Mouse (Mus musculus) adrenal gland, adult 18-20 months (tissue): ENCODE results near the gene Prpf6. TPM values are rescaled to one million over a fixed set of nuclear protein-coding genes. Genes with fewer than 3 reads are reported as not detected.

ENCODE experiments used
- DNase-seq, 2 experiments: peaks; one replicate each; pipeline ENCODE4 v3.0.0; 2021 to 2022; ENCODE audit warnings: low spot score in 2 of 2
- microRNA-seq, 2 experiments: library from miRNA; unstranded; fragments of <30 nt; microRNA quantifications; one replicate each; pipeline ENCODE4 v1.2.0; 2021; ENCODE audit warnings: borderline number of aligned reads in 2 of 2
- total RNA-seq, 2 experiments: library from RNA; stranded (reverse); gene quantifications; 1 replicate in 1 of 2; 2 replicates in 1 of 2; pipeline ENCODE4 v1.2.3; 2021

Prpf6 gene
- total RNA-seq, 2 experiments from 2014 or later: 60.6 to 65.2 TPM

GRCm38 (mm10) chr2:181681978-181682377 is 90.3 kb downstream of the Prpf6 start:
- DNase-seq: no peak

- peak in 1 of 2 experiments; percentile 16 for DNase-seq
Observed at GRCm38 (mm10) chr2:181683381-181683780, 91.7 kb downstream of the Prpf6 start.

- peak in 1 of 2 experiments; percentile 5 for DNase-seq
Observed at GRCm38 (mm10) chr2:181684713-181685112, 93.0 kb downstream of the Prpf6 start.

- peak in 1 of 2 experiments; percentile 7 for DNase-seq
Observed at GRCm38 (mm10) chr2:181685686-181686085, 94.0 kb downstream of the Prpf6 start.

- DNase-seq: peak in 1 of 2 experiments; percentile 10
Observed at GRCm38 (mm10) chr2:181687586-181687985, 95.9 kb downstream of the Prpf6 start.

GRCm38 (mm10) chr2:181689466-181690160 is 97.9 kb downstream of the Prpf6 start:
- peak in 1 of 2 experiments; percentile 7 for DNase-seq

GRCm38 (mm10) chr2:181691083-181691482 is 99.4 kb downstream of the Prpf6 start:
- DNase-seq: peak in 1 of 2 experiments; percentile 12

- DNase-seq: peak in 1 of 2 experiments; percentile 16
Observed at GRCm38 (mm10) chr2:181691571-181691970, 99.9 kb downstream of the Prpf6 start.

GRCm38 (mm10) chr2:181692304-181692703 is 100.6 kb downstream of the Prpf6 start:
- DNase-seq: peak in 1 of 2 experiments; percentile 12

GRCm38 (mm10) chr2:181693339-181694280 is 101.9 kb downstream of the Prpf6 start, which contains the start of gene Rgs19:
Gene Rgs19 (minus strand): TSS chr2:181693977.
- peak; percentile 85 to 87 for DNase-seq

- DNase-seq: no peak
Observed at GRCm38 (mm10) chr2:181694581-181694980, 102.9 kb downstream of the Prpf6 start.

GRCm38 (mm10) chr2:181695776-181696175 is 104.1 kb downstream of the Prpf6 start:
- no peak for DNase-seq

- no peak for DNase-seq
Observed at GRCm38 (mm10) chr2:181696801-181697420, 105.2 kb downstream of the Prpf6 start.

GRCm38 (mm10) chr2:181698241-181698640 is 106.6 kb downstream of the Prpf6 start, which contains the start of gene Lkaaear1:
Gene Lkaaear1 (minus strand): TSS chr2:181698442.
- no peak for DNase-seq

Small RNAs within 50 kb of the gene (microRNA-seq; reads per million reads assigned to microRNA genes)
- 0 reads per million in 2 experiments for gene Mir7006

Other genes with a start within 250 kb of the Prpf6 start
- 10 to 100 TPM; 50.8 to 51.0 TPM for gene Zgpat, start 226.9 kb upstream of the Prpf6 start, total RNA-seq
- 10 to 100 TPM; 48.9 to 51.8 TPM for gene Arfrp1, start 226.5 kb upstream of the Prpf6 start, total RNA-seq
- gene Lime1, start 211.8 kb upstream of the Prpf6 start, total RNA-seq: 10 to 100 TPM; 17.1 to 23.0 TPM
- gene Zbtb46, start 132.4 kb upstream of the Prpf6 start, total RNA-seq: 10 to 100 TPM; 12.0 to 16.2 TPM
- gene Abhd16b, start 98.7 kb upstream of the Prpf6 start, total RNA-seq: not detected
- gene Tpd52l2, start 94.7 kb upstream of the Prpf6 start, total RNA-seq: 100 to 1,000 TPM in 1 of 2 experiments, 10 to 100 TPM in 1; 96.6 to 100 TPM
- gene Dnajc5, start 71.4 kb upstream of the Prpf6 start, total RNA-seq: 10 to 100 TPM; 97.2 to 97.4 TPM
- gene Uckl1, start 7.0 kb upstream of the Prpf6 start, total RNA-seq: 10 to 100 TPM; 79.1 to 84.8 TPM
- gene Zfp512b, start 935 bp downstream of the Prpf6 start, total RNA-seq: 10 to 100 TPM; 37.4 to 49.0 TPM
- 1 to 10 TPM; 8.3 to 8.7 TPM for gene Samd10, start 7.3 kb downstream of the Prpf6 start, total RNA-seq
- gene Gm29797, start 65.2 kb downstream of the Prpf6 start, total RNA-seq: under 1 TPM in 1 of 2 experiments, not detected in 1; 0.42 TPM
- 10 to 100 TPM; 25.7 to 41.7 TPM for gene Sox18, start 79.8 kb downstream of the Prpf6 start, total RNA-seq
- 1 to 10 TPM; 8.7 to 8.9 TPM for gene Tcea2, start 88.4 kb downstream of the Prpf6 start, total RNA-seq
- gene Rgs19, start 102.1 kb downstream of the Prpf6 start, total RNA-seq: 10 to 100 TPM; 18.8 to 22.5 TPM
- gene Lkaaear1, start 106.6 kb downstream of the Prpf6 start, total RNA-seq: not detected
- 1 to 10 TPM in 1 of 2 experiments, under 1 TPM in 1; 0.80 to 2.7 TPM for gene Oprl1, start 123.1 kb downstream of the Prpf6 start, total RNA-seq
- 1 to 10 TPM; 2.3 to 5.9 TPM for gene Myt1, start 171.5 kb downstream of the Prpf6 start, total RNA-seq
- gene Pcmtd2, start 246.0 kb downstream of the Prpf6 start, total RNA-seq: 10 to 100 TPM; 42.6 to 50.7 TPM